Mouse (Mus musculus) E14TG2a.4 (cell line): ENCODE measurements around the gene Dpf1.

Experiments used
- H3K27me3 ChIP-seq: 2 replicates; pipeline ENCODE4 v1.6.1; 2014; ENCODE audit warnings: low read length, control low read depth; ENCODE audit not compliant: insufficient read depth
- H3K36me3 ChIP-seq: 2 replicates; pipeline ENCODE4 v1.6.1; 2014; ENCODE audit warnings: low read length, control low read depth; ENCODE audit not compliant: insufficient read depth
- H3K4me1 ChIP-seq: replicated peaks from 2 replicates; pipeline ENCODE4 v1.6.1; 2014; ENCODE audit warnings: low read depth, low read length, control low read depth
- H3K4me3 ChIP-seq: replicated peaks from 2 replicates; pipeline ENCODE4 v1.5.1; 2014; ENCODE audit warnings: mild to moderate bottlenecking, low read length
- H3K9me3 ChIP-seq: 2 replicates; pipeline ENCODE4 v1.6.1; 2014; ENCODE audit warnings: low read length, control low read depth
- CTCF ChIP-seq: conservative IDR thresholded peaks from 2 replicates; pipeline ENCODE4 v1.5.1; 2014; ENCODE audit warnings: low read length
- NANOG ChIP-seq: IDR thresholded peaks from 2 replicates; pipeline ENCODE4 v1.6.1; 2014; ENCODE audit warnings: borderline replicate concordance, low read length, mixed read lengths
- POU5F1 ChIP-seq: IDR thresholded peaks from 2 replicates; pipeline ENCODE4 v1.6.1; 2014; ENCODE audit warnings: low read length, borderline replicate concordance

Dpf1 gene

DNA sequence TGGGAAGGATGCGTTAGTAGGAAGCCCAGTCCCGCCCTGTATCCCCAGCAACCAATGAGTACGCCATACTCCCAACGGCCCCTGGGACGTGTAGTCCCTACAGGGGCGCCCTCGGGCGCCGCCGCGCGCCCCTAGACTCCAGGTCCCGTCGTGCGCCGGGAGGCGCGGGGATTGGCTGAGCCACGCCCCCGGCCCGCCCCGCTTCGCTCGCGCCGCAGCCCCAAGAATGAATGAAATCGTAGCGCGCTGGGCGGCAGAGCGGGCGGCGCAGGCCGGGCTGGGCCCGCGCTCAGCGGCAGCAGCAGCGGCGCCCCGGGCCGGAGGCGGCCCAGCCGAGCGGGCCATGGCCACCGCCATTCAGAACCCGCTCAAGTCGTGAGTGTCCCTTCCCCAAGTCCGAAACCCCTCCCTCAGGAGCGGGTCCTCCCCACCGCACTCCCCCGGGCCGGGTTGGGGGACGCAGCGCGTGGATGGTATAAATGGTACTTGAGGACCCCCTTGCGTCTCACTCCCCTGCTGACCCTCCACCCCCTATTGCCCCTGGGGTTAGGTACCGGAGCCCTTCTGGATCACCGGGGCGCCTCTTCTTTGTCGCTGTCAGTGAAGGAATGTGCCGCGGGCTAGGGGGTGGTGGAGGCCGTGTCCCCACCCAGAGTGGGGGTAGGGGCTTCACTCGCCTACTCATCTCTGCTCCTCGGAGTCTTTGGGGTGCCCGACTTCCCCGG lies at the start of gene Dpf1:
Gene Dpf1 (plus strand): TSS at position 214 of the 725 bp plus-strand sequence.
- Histone ChIP-seq H3K9me3 (no peaks in the 10 kb centered on the region), H3K36me3 (no peaks in the 10 kb centered on the region), H3K4me3 (peak within 1 kb of the TSS; percentile 92), H3K27me3 (peaks cover 17% of the 10 kb centered on the region), H3K4me1 (peaks cover 61% of the 10 kb centered on the region)
- TF ChIP-seq NANOG, result no peak
- no peak for TF ChIP-seq POU5F1
- TF ChIP-seq CTCF, result no peak

DNA sequence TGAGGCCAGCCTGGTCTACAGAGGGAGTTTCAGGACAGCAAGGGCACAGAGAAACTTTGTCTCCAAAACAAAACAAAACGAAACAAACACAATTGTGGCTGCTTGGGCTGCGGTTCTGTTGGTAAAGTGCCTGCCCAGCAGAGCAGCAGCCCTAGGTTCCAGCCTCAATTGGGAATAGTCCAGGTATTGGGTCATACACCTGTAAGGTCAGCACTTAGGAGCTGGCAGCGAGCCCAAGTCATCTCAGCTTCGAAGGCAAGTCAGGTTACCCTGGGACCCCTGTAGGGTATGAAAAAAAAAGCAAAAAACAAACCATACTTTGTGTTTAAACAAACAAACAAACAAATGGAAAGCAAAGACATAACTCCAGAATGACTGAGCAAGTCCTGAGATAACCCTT lies 47.9 kb upstream of the Dpf1 start:
- H3K27me3 ChIP-seq, result no peaks in the 10 kb centered on the region
- no peak overlapping the region for H3K4me3 ChIP-seq
- H3K4me1 ChIP-seq, result peaks cover 45% of the 10 kb centered on the region
- peaks cover 70% of the 10 kb centered on the region for H3K36me3 ChIP-seq
- no peaks in the 10 kb centered on the region for H3K9me3 ChIP-seq
- TF ChIP-seq NANOG (no peak), CTCF (no peak), POU5F1 (no peak)

DNA sequence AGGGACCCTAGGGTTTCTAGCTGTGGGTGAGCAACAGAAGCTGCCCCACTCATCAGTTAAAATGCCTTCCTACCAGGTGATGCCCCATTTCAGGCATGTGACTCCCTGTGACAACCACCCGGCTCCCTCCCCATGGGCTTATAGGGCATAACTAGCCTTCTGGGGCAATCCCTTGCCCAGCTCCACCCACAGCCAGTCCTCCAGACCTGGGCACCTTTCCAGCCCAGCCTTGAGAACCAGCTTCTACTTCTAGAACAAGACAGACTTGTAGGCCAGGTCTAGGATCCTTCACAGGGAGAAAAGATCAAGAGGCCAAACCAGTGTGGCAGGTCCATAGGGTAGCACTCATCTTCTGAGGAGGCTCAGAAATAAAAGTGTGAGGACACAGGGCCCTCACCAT lies 46.4 kb upstream of the Dpf1 start:
- H3K9me3 ChIP-seq, result no peaks in the 10 kb centered on the region
- H3K27me3 ChIP-seq, result no peaks in the 10 kb centered on the region
- H3K4me3 ChIP-seq, result no peak overlapping the region
- TF ChIP-seq POU5F1 (no peak), CTCF (no peak), NANOG (no peak)
- H3K36me3 ChIP-seq, result peaks cover 84% of the 10 kb centered on the region
- H3K4me1 ChIP-seq, result peaks cover 55% of the 10 kb centered on the region

DNA sequence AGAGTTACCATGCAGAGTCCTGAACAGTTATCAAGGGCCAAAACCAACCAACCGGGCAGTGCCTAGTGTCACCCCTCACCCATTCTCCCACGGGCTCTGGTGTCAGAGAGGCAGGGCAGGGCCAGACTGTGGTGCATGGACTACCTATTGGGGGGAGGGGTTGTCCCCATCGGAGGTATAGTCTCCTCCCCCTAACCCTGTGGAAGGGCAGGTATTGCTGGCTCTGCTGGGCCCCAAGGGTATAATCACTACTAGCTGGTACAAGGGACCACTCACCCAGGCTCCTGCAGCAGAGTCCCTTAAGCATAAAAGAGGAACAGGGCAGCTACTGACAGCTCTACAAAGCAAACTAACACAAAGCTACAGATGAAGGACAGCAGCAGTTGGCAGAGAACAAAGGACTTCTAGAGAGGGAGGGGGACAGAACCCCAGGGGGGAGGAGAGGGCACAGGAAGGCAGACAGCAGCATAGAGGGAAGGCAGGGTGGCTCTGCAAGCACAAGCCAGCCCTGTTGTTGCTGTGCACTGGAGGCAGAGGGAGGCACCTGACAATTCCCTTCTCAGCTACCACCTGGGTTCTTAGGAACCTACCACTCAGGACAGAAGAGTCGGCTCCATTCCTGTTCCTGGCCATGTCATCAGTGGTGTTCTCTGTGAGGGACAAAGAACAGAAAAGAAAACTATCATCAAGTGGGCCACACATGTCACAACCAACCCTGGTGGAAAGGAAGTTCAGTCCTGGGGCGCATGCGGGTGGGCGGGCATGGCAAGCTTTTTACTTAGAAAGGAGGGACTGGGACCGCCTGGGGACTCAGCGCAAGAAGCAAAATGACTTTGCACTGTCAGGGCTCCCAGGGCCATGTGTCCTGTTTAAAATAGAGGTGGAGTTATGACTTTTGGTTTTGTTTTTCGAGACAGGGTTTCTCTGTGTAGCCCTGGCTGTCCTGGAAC lies 43.7 kb upstream of the Dpf1 start:
- H3K27me3 ChIP-seq, result no peaks in the 10 kb centered on the region
- peaks cover 96% of the 10 kb centered on the region for H3K36me3 ChIP-seq
- H3K9me3 ChIP-seq, result no peaks in the 10 kb centered on the region
- peaks cover 70% of the 10 kb centered on the region for H3K4me1 ChIP-seq
- H3K4me3 ChIP-seq, result no peak overlapping the region
- no peak for TF ChIP-seq NANOG

DNA sequence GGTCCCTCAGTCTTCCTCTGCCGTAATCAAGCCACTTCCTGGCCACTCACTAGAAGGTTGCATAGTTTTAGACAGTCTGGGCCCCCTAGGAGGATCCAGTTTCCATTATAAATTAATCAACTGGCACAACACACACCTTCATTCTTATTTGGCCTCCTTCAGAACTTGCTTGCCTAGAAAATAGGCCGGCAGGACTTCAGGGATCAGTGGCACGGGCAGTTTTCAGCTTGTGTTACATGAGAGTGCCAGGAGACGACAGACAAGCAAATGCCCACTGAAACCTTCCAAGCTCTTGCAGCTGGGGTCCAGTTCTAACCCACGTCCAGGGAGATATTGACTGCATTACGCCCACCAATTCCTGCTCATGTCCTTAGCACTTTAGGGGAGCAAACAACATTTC lies 41.6 kb upstream of the Dpf1 start:
- no peak overlapping the region for H3K4me3 ChIP-seq

DNA sequence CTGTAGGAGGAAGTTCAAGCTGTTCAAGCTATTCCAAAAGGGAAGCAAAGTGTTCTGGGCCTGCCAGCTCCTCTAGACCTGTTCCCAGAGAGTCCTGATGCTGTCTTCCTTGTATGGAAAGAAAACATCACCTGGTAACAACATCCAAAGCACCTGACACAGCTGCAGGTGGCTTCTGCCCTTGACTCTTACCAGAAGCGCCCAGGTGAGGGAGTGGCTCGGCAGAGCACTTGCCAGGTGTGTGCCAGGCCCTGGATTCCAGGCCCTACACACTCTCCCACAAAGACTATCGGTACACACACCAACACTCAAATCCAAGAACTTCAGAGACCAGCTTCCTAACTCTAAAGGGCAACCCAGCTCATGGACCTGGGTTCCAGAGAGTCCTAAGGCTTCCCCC lies 39.9 kb upstream of the Dpf1 start:
- H3K4me1 ChIP-seq, result peaks cover 90% of the 10 kb centered on the region
- H3K27me3 ChIP-seq, result no peaks in the 10 kb centered on the region
- TF ChIP-seq CTCF, result no peak
- no peak for TF ChIP-seq NANOG
- TF ChIP-seq POU5F1, result no peak
- H3K9me3 ChIP-seq, result no peaks in the 10 kb centered on the region
- peaks cover 91% of the 10 kb centered on the region for H3K36me3 ChIP-seq
- H3K4me3 ChIP-seq, result no peak overlapping the region

More for the DNA sequence above, 41.6 kb upstream of the Dpf1 start:
- Histone ChIP-seq H3K4me1 (peaks cover 85% of the 10 kb centered on the region), H3K9me3 (no peaks in the 10 kb centered on the region), H3K36me3 (peaks cover 93% of the 10 kb centered on the region), H3K27me3 (no peaks in the 10 kb centered on the region)
- TF ChIP-seq POU5F1 (no peak), NANOG (no peak), CTCF (no peak)

DNA sequence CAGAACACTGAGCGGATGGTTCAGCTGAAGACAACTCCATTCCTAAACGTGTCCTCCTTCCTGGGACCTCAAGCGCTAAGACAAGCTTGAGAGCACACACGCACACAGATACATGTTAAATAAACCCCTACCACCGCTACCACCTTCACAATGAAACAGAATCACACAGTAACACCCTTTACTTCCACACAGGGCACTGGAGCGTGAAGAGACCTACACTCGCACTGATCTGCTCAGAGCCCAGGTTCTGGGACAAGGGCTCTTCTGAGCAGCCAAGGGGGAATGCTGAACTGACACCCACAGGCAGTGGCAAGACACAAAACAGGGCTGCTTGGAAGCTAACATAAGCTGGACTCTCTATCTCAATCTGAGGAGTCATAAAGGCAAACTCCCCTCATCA lies 38.1 kb upstream of the Dpf1 start:
- Histone ChIP-seq H3K9me3 (no peaks in the 10 kb centered on the region), H3K36me3 (peaks cover 91% of the 10 kb centered on the region), H3K4me1 (peaks cover 84% of the 10 kb centered on the region), H3K27me3 (no peaks in the 10 kb centered on the region), H3K4me3 (no peak overlapping the region)
- TF ChIP-seq POU5F1, result no peak
- TF ChIP-seq CTCF, result no peak
- no peak for TF ChIP-seq NANOG

DNA sequence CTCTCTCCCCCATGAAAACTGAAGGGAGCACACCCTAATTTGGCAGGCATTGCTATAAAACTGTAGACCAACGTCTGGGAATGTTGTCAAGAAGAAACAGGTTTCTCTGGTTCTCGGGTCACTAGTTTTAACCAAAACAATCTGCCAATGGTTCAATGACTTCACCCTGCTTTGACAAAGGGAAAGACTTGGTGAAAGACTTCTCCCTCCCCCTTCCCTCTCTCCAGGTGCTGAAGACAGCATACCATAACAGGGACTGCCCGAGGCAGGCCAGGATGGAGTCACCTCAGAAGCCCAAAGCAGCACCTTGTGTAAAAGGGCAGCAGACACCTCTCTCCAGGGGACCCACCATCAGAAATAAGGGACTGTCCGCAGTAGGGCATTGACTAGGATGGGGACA lies 36.8 kb upstream of the Dpf1 start:
- H3K36me3 ChIP-seq, result peaks cover 93% of the 10 kb centered on the region
- H3K4me1 ChIP-seq, result peaks cover 85% of the 10 kb centered on the region
- no peak overlapping the region for H3K4me3 ChIP-seq
- no peak for TF ChIP-seq POU5F1
- TF ChIP-seq CTCF, result no peak
- TF ChIP-seq NANOG, result no peak
- no peaks in the 10 kb centered on the region for H3K27me3 ChIP-seq
- H3K9me3 ChIP-seq, result no peaks in the 10 kb centered on the region
